Mouse (Mus musculus): ENCODE measurements around the gene 4921511C20Rik.

The 4921511C20Rik gene

GRCm38 (mm10) chrX:127393993-127394392 is at the start of gene 4921511C20Rik:
4921511C20Rik (plus strand) TSS chrX:127394293.
- DNase-seq (ENCODE audit: low spot score) = no peak
